In the genomic region with DNA sequence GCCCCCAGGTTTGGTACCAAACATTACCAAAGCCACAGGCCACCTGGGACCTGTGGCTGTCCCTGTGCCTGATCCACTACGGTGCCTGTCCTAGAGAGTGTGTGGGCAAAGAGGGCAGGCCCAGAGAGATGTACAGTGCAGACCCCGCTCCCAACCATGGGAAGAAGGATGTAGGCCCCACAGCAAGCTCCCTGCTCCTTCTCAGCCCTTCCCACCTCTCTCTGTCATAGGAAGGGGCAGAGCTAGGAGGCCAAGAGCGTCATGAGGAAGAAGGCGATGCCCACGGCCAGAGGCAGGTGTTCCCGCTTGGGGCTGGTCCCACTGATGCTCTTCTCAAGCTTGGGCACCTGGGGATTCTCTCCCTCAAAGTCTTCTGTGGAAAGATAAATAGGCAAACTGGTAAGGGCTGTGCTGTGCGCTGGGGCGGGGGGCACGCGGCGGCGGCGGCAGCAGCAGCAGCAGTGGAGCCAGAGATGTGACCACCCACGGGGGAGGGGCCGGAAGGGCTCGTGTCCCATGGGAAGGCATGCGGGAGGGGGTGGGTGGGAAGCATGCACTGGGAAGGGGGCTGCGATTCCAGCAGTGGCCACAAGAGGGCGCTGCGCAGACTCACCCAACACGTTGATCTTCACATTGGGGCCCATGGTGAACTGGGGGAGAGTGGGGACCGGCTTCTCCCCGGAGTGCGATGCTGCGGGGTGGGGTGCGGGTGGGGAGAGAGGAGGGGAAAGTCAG, we compare ENCODE assay signal across 8 mouse cellular contexts. TPM values are rescaled to one million over a fixed set of nuclear protein-coding genes. Genes with fewer than 3 reads are reported as not detected.
DNase-seq lines count a peak whose midpoint lies in the region; ATAC-seq lines count a peak whose summit lies in the region.

No protein-coding gene starts in this region.

- peak overlapping the region; percentile 28 for H3K4me3 ChIP-seq in forebrain, embryonic 16.5 days (replicated peaks; ENCODE audit: low read length)

- 4% methylated on average over 25 of the region's 26 CpGs for WGBS in forebrain, embryonic 16.5 days

- H3K27ac ChIP-seq in forebrain, embryonic 16.5 days (ENCODE audit: low read length): no peak overlapping the region

- H3K4me2 ChIP-seq in forebrain, embryonic 16.5 days (ENCODE audit: low read length): peak overlapping the region; percentile 53

- no peaks in the 10 kb centered on the region; the same call in 1 of the 2 replicates for H3K36me3 ChIP-seq in forebrain, embryonic 16.5 days (ENCODE audit: control insufficient read depth, insufficient read depth)

- no peak; the same call in 1 of the 2 replicates for ATAC-seq in forebrain, embryonic 16.5 days
- ATAC-seq in activated CD4-positive, CD25-positive, alpha-beta regulatory T cell, adult 4 months: no peak

- peaks cover 51% of the 10 kb centered on the region for H3K4me1 ChIP-seq in forebrain, embryonic 16.5 days (replicated peaks; ENCODE audit: control insufficient read depth, insufficient read depth, low read length)

- peaks cover 17% of the 10 kb centered on the region for H3K27me3 ChIP-seq in forebrain, embryonic 16.5 days (replicated peaks; ENCODE audit: control insufficient read depth, insufficient read depth, low read length)

- peak; percentile 92 for DNase-seq in R1 (ENCODE audit: low read depth, low spot score)
- DNase-seq in cerebellum, adult 11 months: peak; percentile 56
- peak; percentile 92 for DNase-seq in heart, postnatal 4 days
- peak; percentile 91 to 92 for DNase-seq in layer of hippocampus, postnatal 10 days (ENCODE audit: low spot score in 2 of 2)
- peak; percentile 93 for DNase-seq in lung, postnatal 10 days
- peak; percentile 92 for DNase-seq in retina, postnatal 1 day

- 0 out of 2 replicates have a peak, but pooled peaks cover 4% of the 10 kb centered on the region for H3K9me3 ChIP-seq in forebrain, embryonic 16.5 days (ENCODE audit: control insufficient read depth, low read length)

- peak overlapping the region; percentile 51 for H3K9ac ChIP-seq in forebrain, embryonic 16.5 days (replicated peaks; ENCODE audit: low read depth, low read length)

RNA-seq across cellular contexts. Expression of a gene that starts 7.4 kb away (rescaled TPM):
- polyA plus RNA-seq in forebrain, embryonic 16.5 days (2015; fragmentation: Nextera tagmentation; extraction: Ambion mirVana): 55.3 and 55.8 TPM in 2 replicates
- under 1 TPM in 1 of 2 experiments, not detected in 1; 0.26 TPM for total RNA-seq in heart, postnatal 4 days (2021)
- total RNA-seq in layer of hippocampus, postnatal 10 days (2021): 10 to 100 TPM; 59.9 to 63.1 TPM
- polyA plus RNA-seq in activated CD4-positive, CD25-positive, alpha-beta regulatory T cell, adult 4 months (2017; shearing (Covaris generic)): not detected

RNA-seq across cellular contexts. Expression of a gene that starts 22.5 kb away (rescaled TPM):
- 14.1 and 16.7 TPM in 2 replicates for polyA plus RNA-seq in forebrain, embryonic 16.5 days (2015; fragmentation: Nextera tagmentation; extraction: Ambion mirVana)
- total RNA-seq in heart, postnatal 4 days (2021): 1 to 10 TPM; 3.1 to 3.7 TPM
- total RNA-seq in layer of hippocampus, postnatal 10 days (2021): 1 to 10 TPM; 2.7 to 3.4 TPM
- under 1 TPM; 0.28 to 0.50 TPM for polyA plus RNA-seq in activated CD4-positive, CD25-positive, alpha-beta regulatory T cell, adult 4 months (2017; shearing (Covaris generic))

RNA-seq across cellular contexts. Expression of a gene that starts 34.4 kb away (rescaled TPM):
- polyA plus RNA-seq in forebrain, embryonic 16.5 days (2015; fragmentation: Nextera tagmentation; extraction: Ambion mirVana): 8.3 and 9.5 TPM in 2 replicates
- total RNA-seq in heart, postnatal 4 days (2021): 10 to 100 TPM; 37.9 to 42.0 TPM
- 1 to 10 TPM; 6.4 to 7.2 TPM for total RNA-seq in layer of hippocampus, postnatal 10 days (2021)
- not detected for polyA plus RNA-seq in activated CD4-positive, CD25-positive, alpha-beta regulatory T cell, adult 4 months (2017; shearing (Covaris generic))

RNA-seq across cellular contexts. Expression of a gene that starts 34.4 kb away (rescaled TPM):
- 40.4 and 55.2 TPM in 2 replicates for polyA plus RNA-seq in forebrain, embryonic 16.5 days (2015; fragmentation: Nextera tagmentation; extraction: Ambion mirVana)
- 10 to 100 TPM; 93.6 to 95.2 TPM for total RNA-seq in heart, postnatal 4 days (2021)
- total RNA-seq in layer of hippocampus, postnatal 10 days (2021): 100 to 1,000 TPM; 102 to 105 TPM
- 10 to 100 TPM in 1 of 2 experiments, 1 to 10 TPM in 1; 7.7 to 12.7 TPM for polyA plus RNA-seq in activated CD4-positive, CD25-positive, alpha-beta regulatory T cell, adult 4 months (2017; shearing (Covaris generic))

RNA-seq across cellular contexts. Expression of a gene that starts 45.0 kb away (rescaled TPM):
- 38.6 and 41.2 TPM in 2 replicates for polyA plus RNA-seq in forebrain, embryonic 16.5 days (2015; fragmentation: Nextera tagmentation; extraction: Ambion mirVana)
- total RNA-seq in heart, postnatal 4 days (2021): 10 to 100 TPM; 24.9 to 28.0 TPM
- total RNA-seq in layer of hippocampus, postnatal 10 days (2021): 10 to 100 TPM; 27.6 to 29.8 TPM
- 100 to 1,000 TPM; 195 to 254 TPM for polyA plus RNA-seq in activated CD4-positive, CD25-positive, alpha-beta regulatory T cell, adult 4 months (2017; shearing (Covaris generic))

Comparison
In these comparisons a context has a peak if more than half of its experiments do, and no peak if none do; other contexts are left out.
1. RNA of a gene that starts 7.4 kb away (total RNA-seq): 59.9 to 63.1 TPM in layer of hippocampus, postnatal 10 days; 0.26 TPM in heart, postnatal 4 days; every median in the first group is over 10 times any median in the second.
2. RNA of a gene that starts 34.4 kb away (total RNA-seq): 37.9 to 42.0 TPM in heart, postnatal 4 days; 6.4 to 7.2 TPM in layer of hippocampus, postnatal 10 days; every median in the first group is over 4 times any median in the second.
3. Peak in every context shown above with its lines, with median percentiles within 50 percentile points of each other: DNase-seq.